Mouse (Mus musculus): ENCODE data around the gene Capza1.
"Not testable (repeated sequence)": the region's sequence is repeated elsewhere in the genome, so short reads cannot be mapped to it uniquely, and the experiment has no call there.

Capza1 gene

GRCm38 (mm10) chr3:104863786-104864650, at the start of gene Capza1, which contains the start of gene St7l:
Gene Capza1 (minus strand): TSS chr3:104864505.
Gene St7l (plus strand): TSS chr3:104864005.
- peak; percentile 55 for DNase-seq (ENCODE audit: low read depth)

- DNase-seq (ENCODE audit: low read depth): no peak
Observed at GRCm38 (mm10) chr3:104909195-104909594, 44.9 kb upstream of the Capza1 start.

GRCm38 (mm10) chr3:104906007-104906406, 41.7 kb upstream of the Capza1 start:
- no peak for DNase-seq (ENCODE audit: low read depth)

GRCm38 (mm10) chr3:104905389-104905788, 41.1 kb upstream of the Capza1 start:
- DNase-seq (ENCODE audit: low read depth): no peak

GRCm38 (mm10) chr3:104901154-104901553, 36.8 kb upstream of the Capza1 start:
- DNase-seq (ENCODE audit: low read depth): no peak

- DNase-seq (ENCODE audit: low read depth): no peak
Observed at GRCm38 (mm10) chr3:104896141-104896540, 31.8 kb upstream of the Capza1 start.

GRCm38 (mm10) chr3:104888585-104888984, 24.3 kb upstream of the Capza1 start:
- DNase-seq (ENCODE audit: low read depth): no peak

GRCm38 (mm10) chr3:104869611-104870010, 5.3 kb upstream of the Capza1 start:
- no peak for DNase-seq (ENCODE audit: low read depth)

GRCm38 (mm10) chr3:104866674-104867073, 2.4 kb upstream of the Capza1 start:
- not testable (repeated sequence) for DNase-seq (ENCODE audit: low read depth)

GRCm38 (mm10) chr3:104865341-104865788, 1.1 kb upstream of the Capza1 start:
- DNase-seq (ENCODE audit: low read depth): no peak

- peak; percentile 53 for DNase-seq (ENCODE audit: low read depth)
Observed at GRCm38 (mm10) chr3:104864651-104865340, 491 bp upstream of the Capza1 start.

GRCm38 (mm10) chr3:104858560-104858959, 5.7 kb downstream of the Capza1 start:
- no peak for DNase-seq (ENCODE audit: low read depth)

GRCm38 (mm10) chr3:104856106-104856505, 8.2 kb downstream of the Capza1 start:
- DNase-seq (ENCODE audit: low read depth): no peak

GRCm38 (mm10) chr3:104854866-104855265, 9.4 kb downstream of the Capza1 start:
- DNase-seq (ENCODE audit: low read depth): no peak

- no peak for DNase-seq (ENCODE audit: low read depth)
Observed at GRCm38 (mm10) chr3:104854465-104854864, 9.8 kb downstream of the Capza1 start.

- no peak for DNase-seq (ENCODE audit: low read depth)
Observed at GRCm38 (mm10) chr3:104846601-104847000, 17.7 kb downstream of the Capza1 start.

GRCm38 (mm10) chr3:104841049-104841448, 23.3 kb downstream of the Capza1 start:
- DNase-seq (ENCODE audit: low read depth): no peak

- DNase-seq (ENCODE audit: low read depth): no peak
Observed at GRCm38 (mm10) chr3:104835797-104836196, 28.5 kb downstream of the Capza1 start.

GRCm38 (mm10) chr3:104822413-104822812, 41.9 kb downstream of the Capza1 start:
- no peak for DNase-seq (ENCODE audit: low read depth)

- no peak for DNase-seq (ENCODE audit: low read depth)
Observed at GRCm38 (mm10) chr3:104820426-104820825, 43.9 kb downstream of the Capza1 start.

- no peak for DNase-seq (ENCODE audit: low read depth)
Observed at GRCm38 (mm10) chr3:104818749-104819134, 45.6 kb downstream of the Capza1 start.

- peak; percentile 45 for DNase-seq (ENCODE audit: low read depth)
Observed at GRCm38 (mm10) chr3:104817991-104818748, 46.1 kb downstream of the Capza1 start, which contains the start of gene Mov10. Gene Mov10 (minus strand): TSS chr3:104818563.

Measured in fibroblast of lung, adult 2 months (primary cell).